Mouse (Mus musculus) hindbrain, postnatal 0 days (tissue): ENCODE measurements around the gene Cdk17. TPM values are rescaled to one million over a fixed set of nuclear protein-coding genes. Genes with fewer than 3 reads are reported as not detected.

ENCODE experiments used
- ATAC-seq: fragments of 200-750 bp; cut with Nextera tagmentation; 2 replicates; pipeline ENCODE4 v1.8.0; 2017; ENCODE audit warnings: mild to moderate bottlenecking, moderate TSS enrichment, moderate library complexity
- DNase-seq: peaks from one replicate; pipeline ENCODE4 v3.0.0-alpha.2; 2015; ENCODE audit warnings: low spot score
- H3K27ac ChIP-seq: fragments of 300-500 bp; sonication (generic); 2 replicates; pipeline ENCODE4 v1.5.1; 2014; ENCODE audit warnings: mild to moderate bottlenecking
- H3K27me3 ChIP-seq: fragments of 300-500 bp; sonication (generic); 2 replicates; pipeline ENCODE4 v1.6.1; 2014; ENCODE audit warnings: low read length, mixed read lengths; ENCODE audit not compliant: insufficient read depth
- H3K36me3 ChIP-seq: fragments of 300-500 bp; sonication (generic); 2 replicates; pipeline ENCODE4 v1.6.1; 2014; ENCODE audit warnings: low read length, mixed read lengths; ENCODE audit not compliant: insufficient read depth
- H3K4me1 ChIP-seq: fragments of 300-500 bp; sonication (generic); 2 replicates; pipeline ENCODE4 v1.6.1; 2014; ENCODE audit warnings: antibody characterized with exemption, low read length, mixed read lengths; ENCODE audit not compliant: insufficient read depth
- H3K4me2 ChIP-seq: fragments of 300-500 bp; sonication (generic); 2 replicates; pipeline ENCODE4 v1.6.1; 2014; ENCODE audit warnings: low read depth, mild to moderate bottlenecking, low read length, moderate library complexity, mixed read lengths
- H3K4me3 ChIP-seq: fragments of 300-500 bp; sonication (generic); 2 replicates; pipeline ENCODE4 v1.5.1; 2014; ENCODE audit warnings: low read length
- H3K9ac ChIP-seq: fragments of 300-500 bp; sonication (generic); replicated peaks from 2 replicates; pipeline ENCODE4 v1.6.1; 2014; ENCODE audit warnings: mild to moderate bottlenecking, low read length, moderate library complexity, mixed read lengths
- H3K9me3 ChIP-seq: fragments of 300-500 bp; sonication (generic); 2 replicates; pipeline ENCODE4 v1.6.1; 2016; ENCODE audit warnings: low read length, mixed read lengths
- CTCF ChIP-seq: IDR thresholded peaks from 2 replicates; pipeline ENCODE4 v1.5.1; 2016; ENCODE audit warnings: antibody characterized with exemption, control low read depth, low read depth
- WGBS: fragments of 180-500 bp; shearing (Covaris S2); extraction: QIAGEN DNeasy Blood & Tissue Kit; methylation state at CpG from one replicate; pipeline ENCODE4 v1.1.7; 2014; 5-methylcytosine and 5-hydroxymethylcytosine counted together
- polyA plus RNA-seq: library from polyadenylated mRNA; unstranded; fragments of >200 nt; fragmentation: Nextera tagmentation; extraction: Ambion mirVana; gene quantifications from 2 replicates; pipeline ENCODE4 v1.2.1, GENCODE M21; 2015
- total RNA-seq: library from RNA; depleted of rRNA; stranded (reverse); fragments of >200 nt; gene quantifications from 2 replicates; pipeline ENCODE4 v1.2.3, GENCODE M21; 2014

Cdk17 gene
- total and polyA plus RNA-seq, 2 experiments from 2014 or later, result 32.6 to 63.3 TPM

DNA sequence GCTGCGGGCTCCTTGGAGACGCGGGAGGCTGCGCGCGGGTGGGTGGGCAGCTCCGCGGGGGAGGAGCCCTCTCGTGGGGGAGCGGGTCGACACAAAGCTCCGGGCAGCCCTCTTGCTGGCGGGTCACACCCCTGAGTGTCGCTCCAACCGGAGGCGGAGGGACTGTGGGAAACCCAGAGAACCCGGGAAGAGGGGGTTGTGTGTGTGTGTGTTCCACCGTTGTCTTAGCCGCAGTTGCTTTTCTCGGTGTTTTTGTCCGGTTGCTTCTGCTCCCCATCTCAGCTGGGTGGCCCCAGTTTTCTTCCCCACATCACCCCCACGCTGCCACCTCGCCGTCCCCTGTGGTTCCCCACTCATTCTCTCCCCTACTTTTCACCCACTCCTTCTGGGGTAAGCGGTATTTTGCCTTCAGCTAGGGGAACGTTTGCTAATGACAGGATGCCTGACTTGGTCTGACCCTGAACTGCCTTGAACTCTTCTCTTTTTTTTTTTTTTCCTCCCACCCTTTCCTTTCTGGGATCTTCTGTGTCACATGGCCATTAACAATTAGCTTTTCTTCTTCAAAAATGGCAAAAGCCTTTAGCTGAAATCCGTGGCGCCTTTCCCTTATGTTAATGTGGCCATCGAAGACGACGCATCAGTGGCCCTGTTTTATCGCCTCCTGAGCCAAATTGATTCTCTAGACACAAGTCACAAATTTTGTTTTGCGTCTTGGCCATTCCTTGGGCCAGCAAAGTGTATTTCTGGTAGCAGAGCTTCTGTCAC lies 1.0 kb downstream of the Cdk17 start:
- H3K9ac ChIP-seq, result peak overlapping the region; percentile 95
- DNase-seq (peak; percentile 73), ATAC-seq (peak; percentile 46; the same call in 1 of the 2 replicates)
- under 1% methylated on average over 27 of the region's 33 CpGs for WGBS
- H3K9me3 ChIP-seq, result no peaks in the 10 kb centered on the region
- TF ChIP-seq CTCF, result no peak
- peak overlapping the region; percentile 79 for H3K4me2 ChIP-seq
- H3K27me3 ChIP-seq, result no peaks in the 10 kb centered on the region
- peaks cover 11% of the 10 kb centered on the region; the same call in 1 of the 2 replicates for H3K4me1 ChIP-seq
- no peaks in the 10 kb centered on the region for H3K36me3 ChIP-seq
- peak overlapping the region; percentile 99 for H3K4me3 ChIP-seq
- peak overlapping the region; percentile 98 for H3K27ac ChIP-seq

DNA sequence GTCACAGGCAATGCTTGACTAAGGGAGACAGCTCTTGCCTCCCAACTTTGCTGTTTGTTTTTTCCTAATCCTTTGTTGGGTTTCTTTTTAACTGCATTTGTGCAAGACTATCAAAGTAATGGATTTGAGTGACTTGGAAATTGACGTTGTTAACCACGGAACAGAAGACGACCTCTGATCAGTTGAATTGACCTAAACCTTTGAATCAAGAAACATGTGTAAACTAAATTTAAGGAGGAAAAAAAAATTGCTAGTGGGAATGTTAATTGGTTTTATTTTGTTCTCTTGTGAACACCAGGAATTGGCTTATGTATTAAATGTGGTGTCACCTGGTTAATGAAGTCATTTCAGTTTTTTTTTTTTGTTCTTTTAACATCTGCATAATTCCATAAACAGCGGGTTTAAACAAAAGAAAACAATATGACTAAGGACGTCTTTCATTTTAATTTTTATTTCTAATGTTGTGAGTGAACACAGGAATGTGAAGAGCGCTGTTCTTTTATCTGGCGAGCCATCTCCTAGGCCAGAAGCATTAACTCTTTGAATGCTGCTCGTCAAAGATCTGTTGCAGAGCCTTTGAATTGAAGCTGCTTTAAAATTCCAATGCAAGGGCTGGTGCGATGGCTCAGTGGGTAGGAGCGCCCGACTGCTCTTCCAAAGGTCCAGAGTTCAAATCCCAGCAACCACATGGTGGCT lies 1.7 kb downstream of the Cdk17 start:
- H3K27me3 ChIP-seq, result no peaks in the 10 kb centered on the region
- peaks cover 11% of the 10 kb centered on the region; the same call in 1 of the 2 replicates for H3K4me1 ChIP-seq
- ATAC-seq (no peak), DNase-seq (peak; percentile 61)
- no peaks in the 10 kb centered on the region for H3K36me3 ChIP-seq
- H3K9me3 ChIP-seq, result no peaks in the 10 kb centered on the region
- H3K27ac ChIP-seq, result peak overlapping the region; percentile 98
- H3K9ac ChIP-seq, result peak overlapping the region; percentile 95
- TF ChIP-seq CTCF, result peak; percentile 21; the same call in 1 of the 2 replicates
- H3K4me2 ChIP-seq, result peak overlapping the region; percentile 79
- 5% methylated on average over 11 of the region's 11 CpGs for WGBS
- H3K4me3 ChIP-seq, result peak overlapping the region; percentile 99

DNA sequence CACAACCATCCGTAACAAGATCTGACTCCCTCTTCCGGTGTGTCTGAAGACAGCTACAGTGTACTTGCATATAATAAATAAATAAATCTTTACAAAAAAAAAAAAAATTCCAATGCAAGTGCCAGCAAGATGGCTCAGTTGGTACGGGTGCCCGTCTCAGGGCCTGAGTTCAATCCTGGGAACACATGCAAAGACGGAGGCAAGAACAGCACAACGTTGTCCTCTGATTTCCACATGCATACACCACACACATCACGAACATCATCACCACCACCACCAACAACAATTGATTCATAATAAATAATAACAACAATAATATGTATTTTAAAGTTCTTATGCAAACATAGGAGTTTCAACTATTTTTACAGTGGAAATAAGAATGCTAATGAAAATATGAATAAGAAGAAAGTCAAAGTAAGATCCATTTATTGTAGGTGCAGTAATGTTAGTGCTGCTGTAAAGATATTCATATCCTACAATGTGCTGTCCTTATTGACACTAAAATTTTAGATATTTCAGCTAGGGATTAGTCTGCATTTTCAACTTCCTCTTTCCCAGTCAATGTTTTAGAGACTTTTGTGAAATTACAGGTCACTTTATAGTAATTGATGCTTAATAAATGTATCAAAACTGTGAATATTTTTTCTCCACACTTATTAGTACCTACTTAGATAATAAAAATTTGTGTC lies 2.4 kb downstream of the Cdk17 start:
- Histone ChIP-seq H3K4me3 (peak overlapping the region; percentile 99), H3K9ac (no peak overlapping the region), H3K27me3 (no peaks in the 10 kb centered on the region), H3K27ac (no peak overlapping the region), H3K4me2 (peak overlapping the region; percentile 79), H3K4me1 (peaks cover 11% of the 10 kb centered on the region; the same call in 1 of the 2 replicates), H3K36me3 (no peaks in the 10 kb centered on the region), H3K9me3 (no peaks in the 10 kb centered on the region)
- WGBS, result 39% methylated on average over 7 of the region's 7 CpGs
- ATAC-seq, result no peak
- DNase-seq, result no peak
- no peak; the same call in 1 of the 2 replicates for TF ChIP-seq CTCF

DNA sequence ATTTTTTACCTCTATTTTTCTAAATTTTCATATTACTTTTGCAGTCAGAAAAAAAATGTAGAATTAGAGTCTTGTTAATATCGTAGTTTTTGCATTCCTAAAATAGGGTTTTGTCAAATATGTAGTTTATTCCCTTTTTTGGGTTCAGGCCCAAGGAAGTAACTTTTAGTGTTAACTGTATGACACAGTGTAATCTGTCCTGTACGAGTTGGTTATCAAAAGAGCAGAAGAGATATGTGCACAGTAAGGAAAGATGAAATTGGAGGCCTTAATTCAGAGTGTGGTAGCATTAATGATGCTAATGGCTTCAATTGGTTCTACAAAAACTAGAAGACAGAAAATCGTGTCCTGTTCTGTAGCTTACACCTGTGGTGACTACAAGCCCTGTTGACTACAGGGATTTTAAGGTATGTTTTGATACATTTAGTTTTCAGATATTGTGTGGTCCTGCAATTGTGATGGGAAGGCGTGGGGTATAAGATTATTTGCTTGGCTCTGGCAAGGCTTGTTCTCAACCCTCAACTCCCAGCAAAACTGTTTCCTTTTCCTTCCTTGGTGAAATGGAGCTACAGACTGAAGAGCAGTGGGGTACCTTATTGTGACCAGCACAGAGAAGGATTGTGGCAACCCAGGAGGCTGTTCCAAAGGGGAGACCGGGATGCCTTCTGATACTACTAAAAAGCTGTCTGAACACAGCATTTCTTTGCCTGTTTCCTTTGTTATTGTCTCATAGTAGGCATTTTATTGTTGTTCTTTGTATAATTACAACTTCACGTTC lies 3.2 kb downstream of the Cdk17 start:
- Histone ChIP-seq H3K4me3 (no peak overlapping the region), H3K27ac (no peak overlapping the region), H3K9ac (no peak overlapping the region), H3K4me2 (peak overlapping the region; percentile 9), H3K27me3 (no peaks in the 10 kb centered on the region), H3K9me3 (no peaks in the 10 kb centered on the region), H3K4me1 (peaks cover 11% of the 10 kb centered on the region; the same call in 1 of the 2 replicates), H3K36me3 (no peaks in the 10 kb centered on the region)
- no peak for TF ChIP-seq CTCF
- 51% methylated on average over 6 of the region's 6 CpGs for WGBS
- DNase-seq (no peak), ATAC-seq (no peak)

DNA sequence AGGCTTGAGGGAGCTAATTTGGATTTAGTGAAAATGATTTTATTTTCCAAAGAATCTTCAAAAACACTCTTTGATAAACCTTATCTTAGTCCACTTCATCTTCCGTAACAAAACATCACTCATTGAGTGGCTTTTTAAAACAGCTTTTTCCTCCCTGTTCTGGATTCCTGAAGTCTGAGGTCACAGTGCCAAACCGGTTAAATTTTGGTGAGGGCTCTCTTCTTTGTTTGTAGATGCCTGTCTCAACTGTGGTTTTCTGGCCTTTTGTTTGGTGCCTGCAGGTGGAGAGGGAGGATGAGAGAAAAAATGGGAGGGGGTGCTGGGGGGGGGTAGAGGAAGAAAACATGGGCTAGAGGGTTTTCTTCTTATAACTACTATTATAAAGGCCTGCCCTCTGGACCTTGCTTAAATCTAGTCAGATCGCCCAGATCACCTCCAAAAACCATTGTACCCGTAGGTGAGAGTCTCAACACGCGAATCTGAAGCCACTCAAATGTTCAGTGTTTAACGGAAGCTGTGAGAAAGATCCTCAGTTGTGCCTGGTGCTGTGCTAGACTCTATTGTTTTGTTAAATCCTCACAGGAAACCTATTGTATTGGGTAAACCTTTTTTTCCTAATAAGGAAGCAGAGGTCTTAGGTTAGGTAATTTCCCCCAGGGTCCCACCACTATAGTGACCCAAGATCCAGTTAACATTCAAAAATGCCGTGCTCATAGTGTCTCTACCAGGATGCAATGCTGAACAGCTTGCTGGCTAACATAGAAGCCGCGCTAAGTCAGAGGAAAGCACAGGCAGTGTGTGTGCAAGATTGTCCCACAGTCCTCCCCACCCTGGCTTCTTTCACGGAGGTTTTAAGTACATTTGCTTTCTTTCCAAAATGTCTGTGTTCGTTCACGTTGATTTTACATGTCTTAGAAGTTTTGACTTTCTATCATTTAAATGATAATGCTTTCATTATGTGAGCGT lies 5.0 kb downstream of the Cdk17 start:
- 13% methylated on average over 14 of the region's 14 CpGs for WGBS
- TF ChIP-seq CTCF, result no peak
- Histone ChIP-seq H3K4me2 (peak overlapping the region; percentile 43), H3K27me3 (no peaks in the 10 kb centered on the region), H3K9ac (0 out of 2 replicates have a peak overlapping the region, but pooled peaks have one; percentile 15), H3K4me3 (no peak overlapping the region), H3K27ac (peak overlapping the region; percentile 46; the same call in 1 of the 2 replicates), H3K4me1 (peaks cover 11% of the 10 kb centered on the region; the same call in 1 of the 2 replicates), H3K36me3 (no peaks in the 10 kb centered on the region), H3K9me3 (no peaks in the 10 kb centered on the region)
- DNase-seq (peak; percentile 22), ATAC-seq (no peak)
